Mouse (Mus musculus) ES-Bruce4 (cell line): ENCODE measurements around the gene Gm3409.

ENCODE experiments used
- CTCF ChIP-seq: IDR thresholded peaks from one replicate; pipeline ENCODE4 v1.8.1; 2011; ENCODE audit warnings: low read depth, low read length
- POLR2A ChIP-seq: IDR thresholded peaks from one replicate; pipeline ENCODE4 v1.8.1; 2011; ENCODE audit warnings: low read length; ENCODE audit not compliant: insufficient read depth

DNA sequence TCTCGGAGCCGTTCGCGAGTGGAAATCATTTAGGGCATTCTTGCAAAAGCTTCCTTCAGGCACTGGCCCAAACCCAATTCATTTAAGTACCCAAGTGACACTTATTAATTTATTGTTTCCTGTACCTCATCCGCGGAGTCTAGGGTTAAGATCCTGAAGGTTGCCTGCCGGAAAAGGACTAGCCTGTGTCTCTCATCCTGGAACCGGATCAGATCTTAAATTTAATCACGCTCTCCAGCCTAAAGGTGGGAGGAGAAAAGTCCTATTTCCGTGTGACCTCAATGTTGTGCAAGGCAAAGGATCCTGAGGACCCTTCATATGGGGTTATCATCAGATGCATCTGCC lies 47.8 kb downstream of the Gm3409 start:
- TF ChIP-seq CTCF (no peak), POLR2A (no peak)
